Mouse (Mus musculus) C2C12 (cell line): ENCODE results near the gene Zscan12. TPM values are rescaled to one million over a fixed set of nuclear protein-coding genes. Genes with fewer than 3 reads are reported as not detected.

Experiments
- H3K27me3 ChIP-seq: one replicate; pipeline ENCODE4 v1.6.1; 2011; ENCODE audit not compliant: control insufficient read depth, insufficient read depth, insufficient read length
- H3K36me3 ChIP-seq: one replicate; pipeline ENCODE4 v1.6.1; 2011; ENCODE audit not compliant: control insufficient read depth, insufficient read depth
- H3K4me3 ChIP-seq: one replicate; pipeline ENCODE4 v1.5.1; 2011; ENCODE audit warnings: mild to moderate bottlenecking, control low read depth; ENCODE audit not compliant: poor library complexity, insufficient read depth, severe bottlenecking
- H3K79me2 ChIP-seq: one replicate; pipeline ENCODE4 v1.6.1; 2011; ENCODE audit not compliant: control insufficient read depth, insufficient read depth
- H3K79me3 ChIP-seq: one replicate; pipeline ENCODE4 v1.6.1; 2011; ENCODE audit warnings: low read depth, control low read depth
- H3ac ChIP-seq: one replicate; pipeline ENCODE3; 2011; ENCODE audit warnings: low read depth; ENCODE audit not compliant: control insufficient read depth, insufficient read length
- CEBPB ChIP-seq: IDR thresholded peaks from one replicate; pipeline ENCODE4 v1.6.1; 2011; ENCODE audit warnings: low read depth, mild to moderate bottlenecking, control low read depth, moderate library complexity
- CTCF ChIP-seq: IDR thresholded peaks from one replicate; pipeline ENCODE4 v1.5.1; 2011; ENCODE audit not compliant: control insufficient read depth, insufficient read depth, insufficient read length
- FOSL1 ChIP-seq: IDR thresholded peaks from one replicate; pipeline ENCODE4 v1.8.0; 2011; ENCODE audit warnings: mild to moderate bottlenecking, low read length; ENCODE audit not compliant: poor library complexity, insufficient read depth, severe bottlenecking
- MAX ChIP-seq: IDR thresholded peaks from one replicate; pipeline ENCODE4 v1.6.1; 2011; ENCODE audit warnings: mild to moderate bottlenecking, control low read depth
- MYOD1 ChIP-seq: IDR thresholded peaks from one replicate; pipeline ENCODE4 v1.6.1; 2011; ENCODE audit warnings: low read depth; ENCODE audit not compliant: control insufficient read depth, insufficient read length
- MYOG ChIP-seq: IDR thresholded peaks from one replicate; pipeline ENCODE4 v1.6.1; 2011; ENCODE audit not compliant: control insufficient read depth, insufficient read length; ENCODE audit errors: extremely low read depth
- USF1 ChIP-seq: IDR thresholded peaks from one replicate; pipeline ENCODE4 v1.6.1; 2011; ENCODE audit warnings: low read depth, mild to moderate bottlenecking, control low read depth, moderate library complexity
- long read RNA-seq, 2 experiments: library from polyadenylated mRNA; unstranded; transcript quantifications; one replicate each; pipeline ENCODE4 v2.0.0; 2019 to 2020
- polyA plus RNA-seq: library from polyadenylated mRNA; unstranded; fragments of >200 nt; fragmentation: generic; extraction: Trizol; gene quantifications from one replicate; pipeline ENCODE4 v1.2.1, GENCODE M21; 2012; ENCODE audit warnings: missing spikeins

Gene Zscan12
- polyA plus RNA-seq: 3.1 TPM
- long read RNA-seq, experiment 1, full-length matches to known transcripts: 7 of 9 reads
- long read RNA-seq, experiment 1, partial matches to known transcripts: 1 of 9 reads
- long read RNA-seq, experiment 1, other reads (novel, unspliced or antisense): 1 of 9 reads
- long read RNA-seq, experiment 2, full-length matches to known transcripts: 42 of 82 reads
- long read RNA-seq, experiment 2, partial matches to known transcripts: 5 of 82 reads
- long read RNA-seq, experiment 2, other reads (novel, unspliced or antisense): 35 of 82 reads

DNA sequence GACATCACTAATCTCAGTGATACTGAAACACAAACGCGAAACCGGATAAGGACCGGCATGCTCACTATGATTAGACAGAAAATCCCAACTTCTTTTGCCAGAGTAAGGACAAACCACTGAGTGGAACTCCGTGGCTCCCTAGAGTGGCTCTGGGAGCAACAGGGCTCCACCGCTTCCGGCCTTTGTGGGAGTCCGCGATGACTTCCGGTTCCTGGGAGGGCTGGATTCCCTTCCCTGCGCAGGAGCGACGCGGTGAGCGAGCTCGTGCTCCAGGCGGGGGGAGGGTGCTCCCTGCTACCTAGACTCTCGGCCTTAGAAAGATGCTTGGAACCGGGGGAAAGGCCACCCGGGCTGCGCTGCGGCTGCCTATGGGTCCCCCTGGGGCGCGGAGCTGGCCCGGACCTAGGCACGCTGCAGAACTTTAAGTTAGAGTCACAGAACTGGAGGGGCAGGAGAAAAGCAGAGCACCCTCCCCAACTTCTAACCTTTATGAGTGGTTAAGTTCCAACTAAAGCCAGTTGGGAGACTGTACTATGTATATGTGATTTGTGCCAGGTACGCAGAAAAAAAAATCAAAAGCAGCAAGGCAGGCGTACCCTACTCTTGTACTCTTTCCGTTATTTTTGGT is at the start of gene Zscan12:
Zscan12 (plus strand) TSS at position 200 of the 628 bp plus-strand sequence.
- H3K79me3 ChIP-seq: no peaks in the 10 kb centered on the region
- H3K36me3 ChIP-seq: no peaks in the 10 kb centered on the region
- no peaks in the 10 kb centered on the region for H3K27me3 ChIP-seq
- TF ChIP-seq MYOG (no peak), MAX (peak; percentile 82)
- H3K79me2 ChIP-seq: peaks cover 23% of the 10 kb centered on the region
- H3K4me3 ChIP-seq: peak within 1 kb of the TSS; percentile 56
- H3ac ChIP-seq: peak within 1 kb of the TSS; percentile 94

DNA sequence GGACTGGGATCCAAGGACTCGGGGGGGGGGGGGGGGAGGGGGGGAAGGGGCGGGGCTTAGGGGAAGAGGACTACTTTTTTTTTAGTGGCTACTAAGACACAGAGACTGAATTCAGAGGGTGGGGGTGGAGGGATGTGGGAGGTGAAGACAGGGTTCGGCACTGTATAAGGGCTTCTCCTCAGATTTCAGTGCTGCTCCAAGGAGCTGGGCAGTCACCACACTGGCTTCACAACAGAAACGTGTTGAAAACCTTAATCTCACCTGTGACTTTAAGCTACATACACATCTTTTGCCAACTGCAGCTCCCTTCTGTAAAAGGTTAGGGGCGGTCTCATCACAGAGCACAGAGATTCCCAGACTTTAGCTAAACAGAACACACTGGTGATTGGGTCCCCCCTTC is 49.8 kb upstream of the Zscan12 start:
- Histone ChIP-seq H3K79me3 (no peaks in the 10 kb centered on the region), H3K79me2 (no peaks in the 10 kb centered on the region), H3ac (no peak overlapping the region), H3K4me3 (no peak overlapping the region), H3K27me3 (no peaks in the 10 kb centered on the region), H3K36me3 (no peaks in the 10 kb centered on the region)
- TF ChIP-seq CTCF (no peak), CEBPB (no peak), MYOD1 (no peak), FOSL1 (no peak), MYOG (no peak)

DNA sequence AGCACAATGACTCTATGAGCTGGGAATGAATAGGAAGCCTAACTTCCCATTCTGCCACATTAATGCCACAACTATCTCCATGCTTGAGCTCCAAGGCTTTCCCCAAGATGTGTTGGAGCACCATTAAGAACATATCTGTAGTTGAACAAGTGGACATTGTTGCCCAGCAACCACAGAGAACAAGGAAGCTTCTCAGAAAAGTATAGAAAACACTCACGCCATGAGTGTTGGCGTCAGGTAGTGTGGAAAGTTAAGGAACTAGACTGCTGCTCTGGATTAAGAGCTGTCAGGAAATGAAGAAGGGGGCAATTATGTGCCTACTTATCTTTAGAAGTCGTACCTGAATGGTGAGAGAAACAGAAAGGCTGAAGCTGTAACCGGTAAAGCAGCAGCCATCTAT is 48.7 kb upstream of the Zscan12 start:
- no peaks in the 10 kb centered on the region for H3K27me3 ChIP-seq
- H3K79me2 ChIP-seq: no peaks in the 10 kb centered on the region
- H3K36me3 ChIP-seq: no peaks in the 10 kb centered on the region
- no peaks in the 10 kb centered on the region for H3K79me3 ChIP-seq
- no peak overlapping the region for H3ac ChIP-seq
- H3K4me3 ChIP-seq: no peak overlapping the region
- TF ChIP-seq USF1: no peak
- no peak for TF ChIP-seq CTCF
- no peak for TF ChIP-seq MAX
- no peak for TF ChIP-seq MYOD1
- TF ChIP-seq MYOG: no peak
- no peak for TF ChIP-seq FOSL1
- no peak for TF ChIP-seq CEBPB

DNA sequence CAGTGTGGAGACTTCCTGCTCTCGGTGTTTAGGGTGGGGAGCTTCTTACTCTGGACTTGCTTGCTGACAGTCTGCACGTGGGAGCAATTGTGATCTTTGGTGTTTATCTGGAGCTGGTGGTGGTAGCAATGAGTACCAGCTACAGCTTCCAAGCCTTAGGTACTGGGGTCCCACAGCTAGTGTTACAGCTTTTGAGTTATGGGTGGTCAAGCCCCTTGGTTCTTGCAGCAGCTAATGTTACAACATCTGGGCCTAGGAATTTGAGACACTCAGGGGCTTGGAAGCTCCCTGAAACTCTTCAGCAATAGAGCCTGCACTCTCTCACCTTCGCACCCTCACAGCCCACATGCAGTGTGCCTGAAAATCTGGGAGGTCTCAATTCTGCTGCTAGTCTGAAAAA is 42.4 kb upstream of the Zscan12 start:
- no peaks in the 10 kb centered on the region for H3K36me3 ChIP-seq
- no peaks in the 10 kb centered on the region for H3K79me3 ChIP-seq
- no peak overlapping the region for H3K4me3 ChIP-seq
- H3ac ChIP-seq: no peak overlapping the region
- no peaks in the 10 kb centered on the region for H3K27me3 ChIP-seq
- no peaks in the 10 kb centered on the region for H3K79me2 ChIP-seq
- TF ChIP-seq FOSL1 (no peak), USF1 (no peak), MAX (no peak), MYOD1 (no peak), CTCF (no peak), MYOG (no peak), CEBPB (no peak)

DNA sequence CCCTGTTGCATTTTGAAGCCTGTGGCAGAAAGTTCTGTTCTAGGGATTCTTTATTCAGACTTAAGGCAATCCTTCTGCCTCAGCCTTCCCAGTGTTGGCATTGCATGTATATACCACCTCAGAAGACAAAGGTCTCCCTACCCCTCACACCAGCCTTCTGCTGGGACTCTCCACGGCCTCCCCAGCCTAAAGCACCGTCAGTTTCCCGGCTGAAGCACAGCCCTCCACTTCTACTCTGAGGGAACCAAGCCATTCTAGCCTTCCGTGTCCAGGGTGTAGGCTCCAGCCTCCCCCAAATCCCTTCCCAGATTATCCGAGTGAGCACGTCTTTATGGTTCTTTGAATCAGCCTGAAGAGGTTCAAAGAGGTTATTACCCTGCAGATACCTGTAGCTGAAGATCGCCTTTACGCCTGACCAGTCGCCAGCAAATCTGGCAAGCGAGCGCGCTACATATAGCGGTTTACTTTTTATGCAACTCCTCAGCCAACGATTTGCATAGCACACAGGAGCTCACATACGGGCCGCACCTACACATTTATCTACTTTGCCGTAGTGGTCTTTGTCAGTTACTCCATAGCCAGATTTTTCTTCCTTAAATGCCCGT is 40.6 kb upstream of the Zscan12 start:
- no peak overlapping the region for H3K4me3 ChIP-seq
- H3ac ChIP-seq: no peak overlapping the region
- no peaks in the 10 kb centered on the region for H3K36me3 ChIP-seq
- no peak for TF ChIP-seq FOSL1
- no peak for TF ChIP-seq USF1
- no peak for TF ChIP-seq MYOG
- no peak for TF ChIP-seq MYOD1
- TF ChIP-seq CEBPB: no peak
- TF ChIP-seq MAX: no peak
- no peak for TF ChIP-seq CTCF
- no peaks in the 10 kb centered on the region for H3K27me3 ChIP-seq
- H3K79me3 ChIP-seq: no peaks in the 10 kb centered on the region
- H3K79me2 ChIP-seq: no peaks in the 10 kb centered on the region
